Mouse (Mus musculus) limb, embryonic 13.5 days (tissue): ENCODE data around the gene Frk. TPM values are rescaled to one million over a fixed set of nuclear protein-coding genes. Genes with fewer than 3 reads are reported as not detected.
"Not testable (repeated sequence)": the region's sequence is repeated elsewhere in the genome, so short reads cannot be mapped to it uniquely, and the experiment has no call there.

Experiments used
- ATAC-seq: fragments of 200-750 bp; cut with Nextera tagmentation; 2 replicates; pipeline ENCODE4 v1.8.0; 2017; ENCODE audit warnings: low read depth, moderate number of reproducible peaks, moderate TSS enrichment; ENCODE audit not compliant: low FRiP score
- H3K27ac ChIP-seq: fragments of 300-500 bp; sonication (generic); 2 replicates; pipeline ENCODE4 v1.5.1; 2015; ENCODE audit warnings: inconsistent platforms, mild to moderate bottlenecking, moderate library complexity
- H3K27me3 ChIP-seq: fragments of 300-500 bp; sonication (generic); 2 replicates; pipeline ENCODE4 v1.6.1; 2015; ENCODE audit warnings: mild to moderate bottlenecking, inconsistent platforms
- H3K36me3 ChIP-seq: fragments of 300-500 bp; sonication (generic); 2 replicates; pipeline ENCODE4 v1.6.1; 2015; ENCODE audit warnings: inconsistent platforms, mild to moderate bottlenecking, moderate library complexity
- H3K4me1 ChIP-seq: fragments of 300-500 bp; sonication (generic); 2 replicates; pipeline ENCODE4 v1.6.1; 2015; ENCODE audit warnings: inconsistent platforms
- H3K4me2 ChIP-seq: fragments of 300-500 bp; sonication (generic); replicated peaks from 2 replicates; pipeline ENCODE4 v1.6.1; 2015; ENCODE audit warnings: inconsistent platforms, mild to moderate bottlenecking, moderate library complexity
- H3K4me3 ChIP-seq: fragments of 300-500 bp; sonication (generic); 2 replicates; pipeline ENCODE4 v1.5.1; 2015; ENCODE audit warnings: moderate library complexity, mild to moderate bottlenecking, inconsistent platforms
- H3K9ac ChIP-seq: fragments of 300-500 bp; sonication (generic); 2 replicates; pipeline ENCODE4 v1.6.1; 2015; ENCODE audit warnings: mild to moderate bottlenecking, inconsistent platforms
- H3K9me3 ChIP-seq: fragments of 300-500 bp; sonication (generic); 2 replicates; pipeline ENCODE4 v1.6.1; 2016; ENCODE audit warnings: inconsistent platforms
- WGBS: fragments of 180-500 bp; shearing (Covaris S2); methylation state at CpG from one replicate; pipeline ENCODE4 v1.1.7; 2015; 5-methylcytosine and 5-hydroxymethylcytosine counted together
- polyA plus RNA-seq: library from polyadenylated mRNA; unstranded; fragments of >200 nt; fragmentation: Nextera tagmentation; extraction: Ambion mirVana; gene quantifications from 2 replicates; pipeline ENCODE4 v1.2.1, GENCODE M21; 2015

Gene Frk
- polyA plus RNA-seq, 1 experiment from 2014 or later = 10.6 TPM

DNA sequence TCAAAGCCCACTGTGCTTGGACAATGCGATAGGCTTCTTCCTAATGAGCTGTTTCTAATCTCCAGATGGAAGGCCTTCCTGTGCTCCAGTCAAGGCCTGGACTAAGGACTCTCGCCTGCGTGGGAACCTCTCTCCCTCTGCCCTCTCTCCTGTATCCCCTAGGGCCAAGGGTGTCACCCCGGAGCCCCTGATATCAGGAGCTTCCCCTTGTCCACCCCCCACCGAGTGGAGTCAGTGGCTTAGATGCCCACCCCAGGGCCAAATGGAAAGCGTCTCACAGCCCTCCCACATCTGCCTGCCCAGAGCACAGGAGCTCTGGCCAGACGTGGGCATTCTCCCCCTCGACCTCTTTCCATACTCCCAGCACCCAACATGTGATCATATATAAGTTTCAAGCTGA is 137.3 kb downstream of the Frk start:
- H3K4me2 ChIP-seq, H3K9ac ChIP-seq, H3K36me3 ChIP-seq, H3K4me3 ChIP-seq, H3K9me3 ChIP-seq, H3K27ac ChIP-seq, H3K4me1 ChIP-seq, ATAC-seq, H3K27me3 ChIP-seq: not testable (repeated sequence)
- 85% methylated on average over 8 of the region's 8 CpGs for WGBS

- Histone ChIP-seq H3K36me3 (no peaks in the 10 kb centered on the region), H3K27me3 (no peaks in the 10 kb centered on the region), H3K9me3 (no peaks in the 10 kb centered on the region), H3K27ac (no peak overlapping the region), H3K4me1 (no peaks in the 10 kb centered on the region), H3K4me2 (no peak overlapping the region), H3K9ac (no peak overlapping the region), H3K4me3 (no peak overlapping the region)
- ATAC-seq = no peak
- WGBS = 69% methylated on average over 1 of the region's 1 CpGs
These were observed 155.0 kb downstream of the Frk start for GRCm38 (mm10) chr10:34638245-34638644.

Other genes starting within 250 kb of the Frk start
- gene Tspyl1, start 201.2 kb upstream of the Frk start, polyA plus RNA-seq = 91.0 and 93.1 TPM in 2 replicates
- 22.2 and 24.7 TPM in 2 replicates for gene Tspyl4, start 186.0 kb upstream of the Frk start, polyA plus RNA-seq
- 1.6 and 4.3 TPM in 2 replicates for gene Col10a1, start 93.4 kb upstream of the Frk start, polyA plus RNA-seq
- gene Nt5dc1, start 64.8 kb upstream of the Frk start, polyA plus RNA-seq = 8.5 and 10.5 TPM in 2 replicates